Mouse (Mus musculus) stomach, postnatal 0 days (tissue): ENCODE results near the gene Atcay. TPM values are rescaled to one million over a fixed set of nuclear protein-coding genes. Genes with fewer than 3 reads are reported as not detected.

Source experiments
- ATAC-seq: fragments of 200-750 bp; cut with Nextera tagmentation; 2 replicates; pipeline ENCODE4 v1.8.0; 2017; ENCODE audit not compliant: low FRiP score, low TSS enrichment
- DNase-seq: peaks from one replicate; pipeline ENCODE4 v3.0.0-alpha.2; 2016; ENCODE audit warnings: low spot score
- H3K27ac ChIP-seq: fragments of 300-500 bp; sonication (generic); replicated peaks from 2 replicates; pipeline ENCODE4 v1.5.1; 2014; ENCODE audit warnings: mild to moderate bottlenecking, control low read depth
- H3K27me3 ChIP-seq: fragments of 300-500 bp; sonication (generic); 2 replicates; pipeline ENCODE4 v1.6.1; 2014; ENCODE audit warnings: low read length; ENCODE audit not compliant: control insufficient read depth, insufficient read depth
- H3K36me3 ChIP-seq: fragments of 300-500 bp; sonication (generic); 2 replicates; pipeline ENCODE4 v1.6.1; 2014; ENCODE audit warnings: low read length, mixed read lengths; ENCODE audit not compliant: control insufficient read depth, insufficient read depth
- H3K4me1 ChIP-seq: fragments of 300-500 bp; sonication (generic); replicated peaks from 2 replicates; pipeline ENCODE4 v1.6.1; 2014; ENCODE audit warnings: antibody characterized with exemption; ENCODE audit not compliant: control insufficient read depth, insufficient read depth
- H3K4me2 ChIP-seq: fragments of 300-500 bp; sonication (generic); replicated peaks from 2 replicates; pipeline ENCODE4 v1.6.1; 2014; ENCODE audit warnings: low read depth, mild to moderate bottlenecking, control low read depth, moderate library complexity
- H3K4me3 ChIP-seq: fragments of 300-500 bp; sonication (generic); 2 replicates; pipeline ENCODE4 v1.5.1; 2014; ENCODE audit warnings: low read depth, low read length, control low read depth
- H3K9ac ChIP-seq: fragments of 300-500 bp; sonication (generic); 2 replicates; pipeline ENCODE4 v1.6.1; 2014; ENCODE audit warnings: mild to moderate bottlenecking, low read length, control low read depth, mixed read lengths
- H3K9me3 ChIP-seq: fragments of 300-500 bp; sonication (generic); 2 replicates; pipeline ENCODE4 v1.6.1; 2016; ENCODE audit warnings: low read length; ENCODE audit not compliant: control insufficient read depth
- CTCF ChIP-seq: IDR thresholded peaks from 2 replicates; pipeline ENCODE4 v1.5.1; 2016; ENCODE audit warnings: antibody characterized with exemption, low read depth, mild to moderate bottlenecking, moderate library complexity
- EP300 ChIP-seq: optimal IDR thresholded peaks from 2 replicates; pipeline ENCODE3; 2016; ENCODE audit warnings: antibody characterized with exemption
- WGBS: fragments of 180-500 bp; shearing (Covaris S2); extraction: QIAGEN DNeasy Blood & Tissue Kit; methylation state at CpG from one replicate; pipeline ENCODE4 v1.1.7; 2014; 5-methylcytosine and 5-hydroxymethylcytosine counted together
- polyA plus RNA-seq: library from polyadenylated mRNA; unstranded; fragments of >200 nt; fragmentation: Nextera tagmentation; extraction: Ambion mirVana; gene quantifications from 2 replicates; pipeline ENCODE4 v1.2.1, GENCODE M21; 2015

Atcay gene
- polyA plus RNA-seq, 1 experiment from 2014 or later = 0.91 TPM

- ATAC-seq = no peak
Observed at GRCm38 (mm10) chr10:81216260-81216659, 14.4 kb downstream of the Atcay start.

GRCm38 (mm10) chr10:81210154-81210553 lies 20.5 kb downstream of the Atcay start:
- Histone ChIP-seq H3K9ac (no peak overlapping the region), H3K27ac (no peak overlapping the region), H3K9me3 (no peaks in the 10 kb centered on the region), H3K36me3 (no peaks in the 10 kb centered on the region), H3K4me3 (no peak overlapping the region), H3K27me3 (no peaks in the 10 kb centered on the region), H3K4me2 (no peak overlapping the region), H3K4me1 (no peaks in the 10 kb centered on the region)
- 94% methylated on average over 5 of the region's 5 CpGs for WGBS
- DNase-seq (no peak), ATAC-seq (no peak)
- TF ChIP-seq EP300 (no peak), CTCF (peak; percentile 48)

More at GRCm38 (mm10) chr10:81216260-81216659, 14.4 kb downstream of the Atcay start:
- 88% methylated on average over 6 of the region's 6 CpGs for WGBS
- Histone ChIP-seq H3K4me1 (no peaks in the 10 kb centered on the region), H3K9ac (no peak overlapping the region), H3K27ac (no peak overlapping the region), H3K4me2 (no peak overlapping the region), H3K36me3 (no peaks in the 10 kb centered on the region), H3K9me3 (no peaks in the 10 kb centered on the region), H3K27me3 (no peaks in the 10 kb centered on the region), H3K4me3 (no peak overlapping the region)
- no peak for TF ChIP-seq CTCF
- no peak for TF ChIP-seq EP300
- no peak for DNase-seq

- no peaks in the 10 kb centered on the region for H3K9me3 ChIP-seq
- H3K27ac ChIP-seq = no peak overlapping the region
- DNase-seq (no peak), ATAC-seq (no peak)
- 62% methylated on average over 4 of the region's 4 CpGs for WGBS
- H3K4me3 ChIP-seq = no peak overlapping the region
- H3K4me2 ChIP-seq = no peak overlapping the region
- no peak overlapping the region for H3K9ac ChIP-seq
- no peak for TF ChIP-seq CTCF
- TF ChIP-seq EP300 = no peak
- H3K36me3 ChIP-seq = no peaks in the 10 kb centered on the region
- H3K27me3 ChIP-seq = no peaks in the 10 kb centered on the region
- no peaks in the 10 kb centered on the region for H3K4me1 ChIP-seq
Observed at GRCm38 (mm10) chr10:81204137-81204536, 26.5 kb downstream of the Atcay start.

GRCm38 (mm10) chr10:81202978-81203720 lies 27.5 kb downstream of the Atcay start:
- DNase-seq = peak; percentile 86
- TF ChIP-seq EP300 (no peak), CTCF (0 out of 2 replicates have a peak, but pooled peaks have one; percentile 4)
- Histone ChIP-seq H3K36me3 (no peaks in the 10 kb centered on the region), H3K9ac (no peak overlapping the region), H3K4me1 (no peaks in the 10 kb centered on the region), H3K4me3 (no peak overlapping the region), H3K27me3 (no peaks in the 10 kb centered on the region), H3K27ac (no peak overlapping the region), H3K4me2 (no peak overlapping the region), H3K9me3 (no peaks in the 10 kb centered on the region)
- 64% methylated on average over 8 of the region's 8 CpGs for WGBS
- ATAC-seq = peak; percentile 83

GRCm38 (mm10) chr10:81201807-81202758 lies 28.6 kb downstream of the Atcay start, which contains the start of gene Nmrk2:
Gene Nmrk2 (minus strand): TSS chr10:81202051.
- Histone ChIP-seq H3K27me3 (no peaks in the 10 kb centered on the region), H3K4me3 (no peak within 1 kb of the TSS), H3K9me3 (no peaks in the 10 kb centered on the region), H3K4me2 (no peak within 1 kb of the TSS), H3K36me3 (no peaks in the 10 kb centered on the region), H3K4me1 (no peaks in the 10 kb centered on the region), H3K9ac (no peak within 1 kb of the TSS), H3K27ac (no peak within 1 kb of the TSS)
- DNase-seq (no peak), ATAC-seq (no peak)
- 58% methylated on average over 13 of the region's 13 CpGs for WGBS
- TF ChIP-seq CTCF = no peak
- TF ChIP-seq EP300 = no peak
